ENCODE assay signal across 19 mouse cellular contexts in genomic region chr1:98097957-98098729, GRCm38 (mm10). TPM values are rescaled to one million over a fixed set of nuclear protein-coding genes. Genes with fewer than 3 reads are reported as not detected.
DNase-seq lines count a peak whose midpoint lies in the region; ATAC-seq and TF ChIP-seq lines count a peak whose summit lies in the region.
"Had no signal": no experiment of that assay in that cellular context is flagged by ENCODE, and none has a peak within 500 bp of the region (broad histone marks: within the 10 kb centered on the region; RNA-seq: fewer than 3 reads in every experiment).

No protein-coding gene starts in this region.

- peak; percentile 69 for DNase-seq in forebrain, postnatal 0 days
- DNase-seq in layer of hippocampus, adult 9-11 months: peak; percentile 31
- no peak for DNase-seq in layer of hippocampus, adult 9-10 months (ENCODE audit: low spot score)
- DNase-seq in midbrain, postnatal 0 days (ENCODE audit: low spot score): no peak
- DNase-seq in natural killer cell, adult 2 months (ENCODE audit: low spot score in 2 of 2): no peak
- DNase-seq: adrenal gland, adult 2 months; adrenal gland, postnatal 10 days; adrenal gland, postnatal 25 days; cerebellum, adult 11-12 months; cerebellum, adult 2 months; cerebellum, adult 9-10 months; cerebellum, postnatal 10 days; cerebellum, postnatal 25 days had no signal

- no peaks in the 10 kb centered on the region for H3K27me3 ChIP-seq in forebrain, postnatal 0 days (ENCODE audit: insufficient read depth, low read length)
- H3K27me3 ChIP-seq in forebrain, embryonic 13.5 days: no peaks in the 10 kb centered on the region
- no peaks in the 10 kb centered on the region for H3K27me3 ChIP-seq in midbrain, embryonic 13.5 days
- H3K27me3 ChIP-seq in midbrain, postnatal 0 days (ENCODE audit: insufficient read depth, low read length): no peaks in the 10 kb centered on the region
- H3K27me3 ChIP-seq: embryonic facial prominence, embryonic 12.5 days had no signal

- peak; percentile 30 for ATAC-seq in forebrain, postnatal 0 days
- no peak for ATAC-seq in forebrain, embryonic 13.5 days
- no peak for ATAC-seq in midbrain, embryonic 13.5 days
- ATAC-seq in midbrain, postnatal 0 days (ENCODE audit: low FRiP score): no peak
- ATAC-seq: forebrain, embryonic 16.5 days had no signal

- H3K9me3 ChIP-seq in forebrain, postnatal 0 days (ENCODE audit: low read length): 0 out of 2 replicates have a peak, but pooled peaks cover 2% of the 10 kb centered on the region
- H3K9me3 ChIP-seq in forebrain, embryonic 13.5 days (replicated peaks): no peaks in the 10 kb centered on the region
- H3K9me3 ChIP-seq in midbrain, embryonic 13.5 days: no peaks in the 10 kb centered on the region
- no peaks in the 10 kb centered on the region for H3K9me3 ChIP-seq in midbrain, postnatal 0 days (ENCODE audit: low read length)
- H3K9me3 ChIP-seq: embryonic facial prominence, embryonic 10.5 days; embryonic facial prominence, embryonic 12.5 days had no signal

- H3K27ac ChIP-seq in forebrain, postnatal 0 days (ENCODE audit: low read depth, low read length): no peak overlapping the region; the same call in 1 of the 2 replicates
- no peak overlapping the region for H3K27ac ChIP-seq in forebrain, embryonic 13.5 days
- peak overlapping the region; percentile 35; the same call in 1 of the 2 replicates for H3K27ac ChIP-seq in midbrain, embryonic 13.5 days
- H3K27ac ChIP-seq in midbrain, postnatal 0 days (ENCODE audit: low read depth, low read length): no peak overlapping the region
- H3K27ac ChIP-seq: embryonic facial prominence, embryonic 10.5 days; embryonic facial prominence, embryonic 12.5 days had no signal

- TF ChIP-seq CTCF in forebrain, postnatal 0 days (IDR thresholded peaks at IDR 0.05; ENCODE audit: low read depth): no peak
- TF ChIP-seq CTCF in midbrain, postnatal 0 days (IDR thresholded peaks at IDR 0.05): no peak

- WGBS in forebrain, postnatal 0 days: 77% methylated on average over 11 of the region's 11 CpGs
- WGBS in forebrain, embryonic 13.5 days: 88% methylated on average over 11 of the region's 11 CpGs
- 83% methylated on average over 11 of the region's 11 CpGs for WGBS in midbrain, embryonic 13.5 days
- 85% methylated on average over 11 of the region's 11 CpGs for WGBS in midbrain, postnatal 0 days

- no peak overlapping the region for H3K9ac ChIP-seq in forebrain, postnatal 0 days
- H3K9ac ChIP-seq in forebrain, embryonic 13.5 days: no peak overlapping the region
- no peak overlapping the region for H3K9ac ChIP-seq in midbrain, embryonic 13.5 days (replicated peaks)
- no peak overlapping the region for H3K9ac ChIP-seq in midbrain, postnatal 0 days (replicated peaks; ENCODE audit: low read length, poor library complexity, severe bottlenecking)
- H3K9ac ChIP-seq: embryonic facial prominence, embryonic 12.5 days had no signal

- H3K36me3 ChIP-seq in forebrain, postnatal 0 days (ENCODE audit: insufficient read depth): no peaks in the 10 kb centered on the region
- H3K36me3 ChIP-seq in forebrain, embryonic 13.5 days (ENCODE audit: poor library complexity, severe bottlenecking): no peaks in the 10 kb centered on the region
- no peaks in the 10 kb centered on the region for H3K36me3 ChIP-seq in midbrain, embryonic 13.5 days
- no peaks in the 10 kb centered on the region for H3K36me3 ChIP-seq in midbrain, postnatal 0 days (ENCODE audit: insufficient read depth, low read length)
- H3K36me3 ChIP-seq: embryonic facial prominence, embryonic 10.5 days; embryonic facial prominence, embryonic 12.5 days had no signal

- no peak overlapping the region for H3K4me2 ChIP-seq in forebrain, postnatal 0 days (ENCODE audit: low read depth)
- no peak overlapping the region for H3K4me2 ChIP-seq in forebrain, embryonic 13.5 days
- no peak overlapping the region for H3K4me2 ChIP-seq in midbrain, embryonic 13.5 days (replicated peaks)
- H3K4me2 ChIP-seq in midbrain, postnatal 0 days (ENCODE audit: low read depth, low read length, poor library complexity, severe bottlenecking): no peak overlapping the region
- H3K4me2 ChIP-seq: embryonic facial prominence, embryonic 12.5 days had no signal

- 0 out of 2 replicates have a peak, but pooled peaks cover 7% of the 10 kb centered on the region for H3K4me1 ChIP-seq in forebrain, postnatal 0 days (ENCODE audit: insufficient read depth)
- peaks cover 11% of the 10 kb centered on the region for H3K4me1 ChIP-seq in forebrain, embryonic 13.5 days
- peaks cover 37% of the 10 kb centered on the region for H3K4me1 ChIP-seq in midbrain, embryonic 13.5 days (replicated peaks)
- H3K4me1 ChIP-seq in midbrain, postnatal 0 days (ENCODE audit: insufficient read depth, low read length): no peaks in the 10 kb centered on the region

- H3K4me3 ChIP-seq in forebrain, postnatal 0 days (ENCODE audit: low read depth, low read length): no peak overlapping the region
- no peak overlapping the region for H3K4me3 ChIP-seq in forebrain, embryonic 13.5 days
- no peak overlapping the region for H3K4me3 ChIP-seq in midbrain, embryonic 13.5 days (replicated peaks)
- H3K4me3 ChIP-seq in midbrain, postnatal 0 days (ENCODE audit: low read depth, low read length): no peak overlapping the region
- H3K4me3 ChIP-seq: embryonic facial prominence, embryonic 10.5 days; embryonic facial prominence, embryonic 12.5 days had no signal

RNA-seq across cellular contexts. Expression of gene Pam, which starts 2.7 kb away (rescaled TPM):
- total RNA-seq in forebrain, postnatal 0 days (2014; rRNA removed): 89.1 and 93.3 TPM in 2 replicates
- polyA plus RNA-seq in forebrain, postnatal 0 days (2015; fragmentation: Nextera tagmentation; extraction: Ambion mirVana): 37.8 and 43.7 TPM in 2 replicates
- polyA plus RNA-seq in forebrain, embryonic 13.5 days (2015; fragmentation: Nextera tagmentation; extraction: Ambion mirVana): 39.1 and 49.8 TPM in 2 replicates
- polyA plus RNA-seq in midbrain, embryonic 13.5 days (2015; fragmentation: Nextera tagmentation; extraction: Ambion mirVana): 37.6 and 43.0 TPM in 2 replicates
- total RNA-seq in midbrain, postnatal 0 days (2014; rRNA removed): 104 and 125 TPM in 2 replicates
- 38.8 and 46.6 TPM in 2 replicates for polyA plus RNA-seq in midbrain, postnatal 0 days (2015; fragmentation: Nextera tagmentation; extraction: Ambion mirVana)
- total RNA-seq: MEL had no signal

Comparison
In these comparisons a context has a peak if more than half of its experiments do, and no peak if none do; other contexts are left out.
1. DNase-seq: peak in forebrain, postnatal 0 days (single experiment) and layer of hippocampus, adult 9-11 months (single experiment); none in layer of hippocampus, adult 9-10 months (single experiment), midbrain, postnatal 0 days (single experiment) and natural killer cell, adult 2 months (0 of 2).